Mouse (Mus musculus) liver, adult (tissue): Measurements from ENCODE around the gene Lss.

Experiments used
- GATA4 ChIP-seq: IDR thresholded peaks from 2 replicates; pipeline ENCODE4 v1.6.1; 2014; ENCODE audit warnings: mild to moderate bottlenecking, low read length; ENCODE audit not compliant: insufficient replicate concordance

The Lss gene

DNA sequence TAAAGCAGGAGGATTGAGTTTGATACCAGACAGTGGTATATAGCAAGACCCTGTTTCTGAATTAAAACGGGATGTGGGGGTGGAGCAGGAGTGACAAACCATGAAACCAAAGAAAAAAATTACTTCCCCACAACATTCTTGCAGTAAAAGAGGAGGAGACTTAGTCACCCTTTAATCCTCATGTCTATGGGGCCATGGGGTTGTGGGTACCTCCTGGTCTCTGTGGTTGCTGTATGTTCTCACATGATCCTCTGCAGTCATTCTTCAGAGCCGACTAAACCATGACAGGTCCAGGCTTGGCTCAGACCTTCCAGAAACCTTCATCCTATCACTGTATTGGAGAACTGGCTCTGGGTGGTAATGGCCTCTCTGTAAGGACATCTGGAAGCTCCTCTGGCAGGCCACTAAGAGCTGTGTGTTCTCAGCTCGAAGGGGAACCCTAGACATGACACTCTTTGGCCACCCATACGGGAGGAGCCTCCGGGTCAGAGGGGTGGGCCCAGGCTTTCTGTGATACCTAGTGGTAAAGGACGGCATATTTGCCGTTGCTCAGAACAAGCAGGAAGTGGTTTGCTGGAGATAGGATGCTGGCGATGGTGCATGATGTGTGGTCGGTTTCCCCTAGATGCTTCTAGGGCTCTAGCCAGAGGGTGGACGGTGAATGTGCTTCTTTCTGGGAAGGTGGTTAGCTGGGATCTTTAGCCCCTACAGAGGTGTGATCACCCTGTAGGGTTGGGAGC, 11.4 kb downstream of the Lss start:
- no peak for TF ChIP-seq GATA4

DNA sequence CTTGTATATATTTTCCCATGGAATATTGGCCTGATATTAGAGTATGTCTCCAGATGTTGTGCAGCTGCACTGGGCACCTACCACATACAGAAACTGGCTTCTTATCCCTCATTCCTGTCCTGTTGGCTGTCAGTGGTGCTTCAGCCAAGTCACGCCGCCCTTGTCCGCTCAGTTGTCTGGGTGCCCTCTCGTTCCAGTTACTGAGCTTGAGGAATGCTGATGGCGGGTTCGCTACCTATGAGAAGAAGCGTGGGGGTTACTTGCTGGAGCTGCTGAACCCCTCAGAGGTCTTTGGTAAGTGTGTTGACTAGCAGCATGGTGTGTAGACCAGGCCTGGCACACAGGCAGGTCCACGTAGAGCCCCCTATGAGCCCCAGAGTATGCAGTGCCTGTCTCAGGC, 15.2 kb downstream of the Lss start:
- no peak for TF ChIP-seq GATA4

DNA sequence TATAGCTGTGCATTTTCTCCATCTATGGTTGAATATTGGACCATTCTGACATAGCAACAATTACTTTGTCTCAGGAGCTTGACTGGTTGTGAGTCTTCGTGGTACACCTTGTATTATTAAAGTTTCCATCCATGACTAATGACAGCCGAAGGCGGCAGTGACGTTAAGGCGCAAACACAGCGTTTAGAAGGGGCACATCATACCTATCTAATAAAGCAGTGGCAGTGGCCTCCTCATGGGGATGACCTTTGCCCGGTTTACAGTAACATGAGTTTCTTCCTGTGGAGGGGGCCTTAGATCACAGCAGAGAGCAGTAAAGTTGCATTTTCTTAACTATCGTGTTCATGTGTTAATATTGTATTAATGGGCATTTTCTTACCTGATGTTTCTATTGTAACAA, 16.8 kb downstream of the Lss start:
- TF ChIP-seq GATA4: no peak

DNA sequence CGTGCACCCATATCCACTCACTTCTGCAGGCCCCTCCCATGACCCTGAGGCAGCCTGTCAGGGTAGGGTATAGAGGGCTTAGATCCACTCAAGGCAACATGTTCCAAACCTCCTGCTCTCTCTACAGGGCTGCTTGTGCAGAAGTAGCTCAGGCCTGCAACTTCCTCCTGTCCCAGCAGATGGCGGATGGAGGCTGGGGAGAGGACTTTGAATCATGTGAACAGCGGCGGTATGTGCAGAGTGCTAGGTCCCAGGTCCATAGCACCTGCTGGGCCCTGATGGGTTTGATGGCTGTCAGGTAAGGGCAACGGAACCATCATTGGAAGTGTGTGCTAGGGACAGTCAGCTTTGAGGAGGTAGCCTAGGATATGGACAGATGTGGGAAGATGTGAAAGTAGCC, 19.1 kb downstream of the Lss start:
- no peak for TF ChIP-seq GATA4

DNA sequence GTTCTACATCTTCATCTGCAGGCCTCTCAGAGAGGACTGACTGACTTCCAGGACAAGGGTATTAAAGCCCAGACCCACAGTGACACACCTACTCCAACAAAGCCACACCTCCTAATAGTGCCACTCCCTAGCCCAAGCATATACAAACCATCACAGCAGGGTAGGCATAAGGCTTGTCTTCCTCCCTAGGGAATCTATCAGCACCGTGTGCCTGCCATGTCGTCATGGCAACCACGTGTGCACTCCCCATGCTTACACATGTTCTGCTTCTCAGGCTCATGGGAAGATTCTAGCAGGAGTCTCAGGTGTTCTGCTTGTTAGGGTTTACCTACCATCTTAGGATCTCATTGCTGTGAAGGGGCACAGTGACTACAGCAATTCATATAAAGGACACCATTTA, 20.2 kb downstream of the Lss start:
- no peak for TF ChIP-seq GATA4

DNA sequence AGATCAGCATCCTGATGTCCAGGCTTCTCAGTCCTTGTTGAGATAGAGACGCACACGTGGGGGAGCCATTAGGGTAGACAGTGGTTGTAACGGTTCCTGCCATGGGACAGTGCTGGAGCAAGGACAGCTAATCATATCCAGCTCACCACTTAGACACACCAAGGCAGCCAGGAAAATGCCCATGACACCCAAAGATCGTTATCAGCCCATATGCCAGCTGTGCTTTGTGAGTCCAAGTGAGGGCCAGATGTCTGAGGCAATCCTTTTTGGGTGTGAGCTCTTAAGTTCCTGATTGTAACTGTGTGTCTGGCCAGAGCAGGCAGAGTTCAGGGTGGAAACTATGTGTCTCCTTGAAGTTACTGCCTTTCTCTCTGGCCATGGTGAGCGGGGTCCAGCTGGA, 22.7 kb downstream of the Lss start:
- no peak for TF ChIP-seq GATA4

DNA sequence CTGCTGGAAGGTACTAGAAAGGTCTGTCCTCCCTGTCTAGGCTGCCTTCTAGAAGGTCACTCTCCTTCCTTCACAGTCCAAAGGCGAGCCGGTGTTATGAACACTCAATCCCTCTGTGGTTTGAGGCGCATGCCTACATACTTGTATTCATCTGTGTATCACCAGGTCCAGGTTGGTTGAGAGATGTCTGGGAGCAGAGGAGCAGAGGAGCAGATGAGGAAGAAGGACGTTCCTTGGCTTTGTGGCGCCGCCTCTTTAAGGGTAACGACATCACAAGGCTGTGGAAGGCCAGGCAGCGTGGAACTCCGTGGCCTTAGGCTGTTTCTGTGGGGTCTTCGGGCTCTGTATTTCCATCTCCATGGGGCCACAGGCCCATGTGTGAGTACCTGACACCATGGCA, 30.6 kb downstream of the Lss start, which contains the start of gene Spatc1l:
Spatc1l (plus strand) TSS at position 301 of the 400 bp plus-strand sequence.
- TF ChIP-seq GATA4: no peak

DNA sequence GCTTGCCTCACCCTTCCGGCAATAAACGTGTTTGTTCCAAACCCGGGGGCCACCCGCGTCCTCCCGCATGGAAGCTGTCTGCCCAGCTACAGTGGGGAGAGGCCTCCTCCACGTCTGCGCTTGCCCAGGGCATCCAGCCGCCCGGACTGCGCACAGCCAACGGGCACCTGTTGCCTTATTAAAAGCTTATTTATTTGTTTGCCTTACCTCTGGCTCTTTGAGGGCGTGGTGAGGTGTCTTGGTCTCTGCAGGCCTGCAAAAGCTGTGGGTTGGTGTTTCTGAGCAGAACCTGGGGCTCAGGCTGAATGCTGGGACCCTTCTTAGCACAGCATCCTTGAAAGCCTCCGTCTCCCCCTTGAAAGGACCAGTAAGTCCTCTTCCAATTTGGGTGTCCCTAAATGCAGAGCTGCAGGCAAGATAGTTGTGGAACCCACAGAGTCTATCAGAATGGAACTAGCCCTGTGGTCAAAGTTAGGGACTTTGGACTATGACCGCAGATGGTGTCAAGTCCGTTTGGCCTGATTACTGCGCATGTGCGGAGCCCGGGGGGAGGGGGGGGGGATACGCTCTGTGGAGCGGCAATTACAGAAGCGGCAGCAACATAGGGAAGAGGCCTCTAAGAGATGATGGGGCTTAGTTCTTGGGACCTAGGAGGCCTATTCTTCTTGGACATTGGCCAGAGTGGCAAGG, 38.8 kb downstream of the Lss start:
- TF ChIP-seq GATA4: no peak

DNA sequence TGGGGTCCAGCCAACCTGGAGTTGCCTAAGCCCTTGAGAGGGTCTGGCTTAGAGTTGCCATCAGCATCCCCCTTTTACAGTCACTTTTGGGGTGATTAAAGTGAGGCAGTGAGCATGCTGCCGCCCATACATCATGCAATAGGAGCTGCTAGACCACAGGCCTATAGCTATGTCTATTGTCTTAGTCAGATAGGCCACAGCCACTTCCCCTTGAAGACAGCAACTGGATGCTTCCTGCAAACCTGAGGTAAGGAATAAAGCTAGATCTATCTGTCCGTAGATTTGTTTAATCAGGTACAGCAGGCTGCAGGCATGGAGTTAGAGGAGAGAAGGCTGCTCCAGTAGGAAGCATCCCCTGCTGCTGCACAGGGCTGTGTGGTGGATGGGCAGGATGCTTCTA, 39.7 kb downstream of the Lss start:
- no peak for TF ChIP-seq GATA4

DNA sequence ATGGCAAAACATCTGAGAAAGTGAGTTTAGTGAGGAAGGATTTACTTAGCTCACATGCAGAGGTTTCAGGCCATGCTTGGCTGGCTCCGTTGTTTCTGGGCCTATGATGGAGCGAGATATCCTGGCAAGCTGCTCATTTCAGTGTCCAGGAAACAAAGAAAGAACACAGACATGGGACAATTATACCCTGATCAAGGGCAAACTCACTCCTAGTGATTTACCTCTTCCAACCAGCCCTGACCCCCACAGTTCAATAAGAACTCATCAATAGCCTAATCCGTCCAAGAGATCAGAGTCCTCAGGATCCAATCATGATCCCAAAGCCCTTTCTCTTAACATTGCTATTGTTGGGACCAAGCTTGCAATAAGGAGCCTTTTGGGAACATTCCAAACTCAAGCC, 40.8 kb downstream of the Lss start:
- no peak for TF ChIP-seq GATA4

DNA sequence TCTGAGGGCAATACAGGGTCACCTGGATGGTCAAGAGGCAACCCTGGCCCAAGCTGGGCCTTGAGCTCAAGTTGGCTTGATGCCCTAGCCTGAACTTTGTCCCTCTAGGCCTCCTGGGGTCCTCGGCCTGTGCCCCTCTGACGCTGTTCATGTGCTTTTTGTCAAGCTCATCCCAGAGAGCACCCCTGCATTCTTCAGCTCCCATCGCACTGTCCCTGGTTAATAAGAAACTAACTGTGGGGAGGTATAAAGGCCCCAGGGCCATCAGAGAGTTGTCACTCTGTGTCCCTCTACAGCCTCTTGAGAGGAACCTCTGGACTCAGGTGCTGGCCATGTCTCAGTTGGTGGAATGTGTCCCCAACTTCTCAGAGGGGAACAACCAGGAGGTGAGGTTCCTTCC, 44.0 kb downstream of the Lss start, which contains the start of gene Ftcd:
Ftcd (plus strand) TSS at position 275 of the 400 bp plus-strand sequence.
- TF ChIP-seq GATA4: peak; percentile 19; the same call in 1 of the 2 replicates

DNA sequence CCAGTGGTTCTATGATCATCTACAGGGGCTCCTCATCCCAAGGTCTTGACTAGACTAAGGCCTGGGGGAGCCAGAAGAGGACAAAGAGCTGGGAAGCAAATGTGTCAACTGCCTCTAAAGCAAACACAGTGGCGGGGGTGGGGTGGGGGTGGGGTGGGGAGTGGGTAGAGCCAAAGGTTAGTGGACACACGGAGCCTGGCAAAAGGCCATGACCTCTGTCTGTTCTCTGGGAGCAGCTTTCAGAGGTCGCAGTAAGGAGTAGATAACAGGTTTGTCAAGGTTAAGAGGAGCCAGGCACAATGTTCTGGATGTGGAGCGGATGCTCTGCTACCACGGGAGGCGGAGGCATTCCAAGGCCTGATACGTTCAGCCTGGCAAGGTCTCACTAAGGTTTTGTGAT, 45.5 kb downstream of the Lss start:
- peak; percentile 68; the same call in 1 of the 2 replicates for TF ChIP-seq GATA4

DNA sequence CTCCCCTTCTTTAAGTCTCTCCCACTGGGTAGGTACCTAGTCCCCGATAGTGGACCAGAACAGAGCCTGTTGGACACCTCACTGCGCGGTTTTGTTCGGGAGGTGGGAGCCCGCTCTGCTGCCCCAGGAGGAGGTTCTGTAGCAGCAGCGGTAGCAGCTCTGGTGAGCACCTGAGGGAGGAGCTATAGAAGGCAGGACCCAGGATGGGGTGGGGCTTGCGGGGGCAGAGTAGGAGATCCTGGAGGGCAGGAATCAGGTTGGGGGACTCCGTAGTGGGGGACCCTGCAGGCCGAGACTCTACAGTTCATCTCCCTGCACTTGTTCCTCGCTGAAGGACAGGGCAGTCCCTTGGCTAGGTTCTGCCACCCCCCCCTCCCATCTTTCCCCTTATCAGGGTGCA, 52.8 kb downstream of the Lss start:
- no peak for TF ChIP-seq GATA4

DNA sequence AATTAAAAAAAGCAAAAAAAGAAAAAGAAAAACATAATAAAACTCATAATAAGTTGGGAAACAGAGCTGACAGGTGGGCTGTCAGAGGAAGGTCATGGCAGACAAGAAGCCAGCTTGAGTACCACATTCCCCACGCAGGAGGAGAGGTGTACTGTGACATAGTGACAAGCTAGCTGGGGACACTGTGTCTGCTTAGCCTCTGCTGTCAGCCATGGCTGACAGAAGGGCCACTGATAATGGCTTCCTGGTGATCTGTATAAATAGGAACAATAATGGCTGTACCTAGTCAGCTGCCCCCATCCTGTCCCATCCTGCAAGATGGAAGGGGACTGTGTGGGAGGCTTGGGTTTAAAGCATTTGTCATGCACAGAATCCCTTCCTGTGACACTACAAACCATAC, 54.8 kb downstream of the Lss start:
- TF ChIP-seq GATA4: no peak

DNA sequence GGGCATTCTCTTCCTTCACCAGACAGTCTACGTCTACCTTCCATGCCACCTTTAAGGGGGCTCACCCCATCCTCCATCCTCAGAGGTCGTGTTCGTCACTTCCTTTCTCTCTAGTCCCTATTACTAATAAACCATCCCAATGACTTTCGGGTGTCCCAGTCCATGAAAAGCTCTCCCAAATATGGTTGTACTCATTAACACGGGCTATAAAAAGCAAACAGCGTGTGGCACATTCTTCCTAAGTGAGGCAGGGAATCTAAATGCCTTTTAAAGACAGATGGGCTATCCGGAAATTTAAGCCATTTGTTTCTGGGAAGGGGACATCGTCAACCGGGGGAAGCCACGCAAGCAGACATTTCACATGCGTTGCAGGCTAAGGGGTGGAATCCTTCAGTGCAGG, 58.8 kb downstream of the Lss start:
- no peak for TF ChIP-seq GATA4

DNA sequence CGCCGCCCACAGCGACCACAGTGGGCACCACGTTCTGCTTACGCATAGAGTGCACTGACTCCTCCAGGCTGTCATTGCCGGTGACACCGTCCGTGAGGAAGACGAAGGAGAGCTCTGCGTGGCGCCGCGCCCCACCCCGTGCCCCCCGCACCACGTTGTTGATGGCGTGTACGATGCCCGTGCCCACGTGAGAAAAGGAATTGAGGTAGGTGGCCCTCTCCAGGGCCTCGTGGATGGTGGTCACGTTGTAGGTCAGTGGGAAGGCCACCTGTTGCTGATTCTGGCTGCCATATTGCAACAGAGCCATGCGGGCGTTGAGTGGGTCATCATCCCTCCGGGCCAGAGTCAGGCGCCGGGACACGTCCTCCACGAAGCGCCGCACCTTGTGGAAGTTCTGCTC, 65.0 kb downstream of the Lss start:
- TF ChIP-seq GATA4: no peak
